Mouse (Mus musculus): ENCODE data around the gene Rfx2. TPM values are rescaled to one million over a fixed set of nuclear protein-coding genes. Genes with fewer than 3 reads are reported as not detected.

Gene Rfx2
- polyA plus RNA-seq, 1 experiment from 2014 or later = 5.4 TPM

GRCm38 (mm10) chr17:56757416-56758123, 73.2 kb downstream of the Rfx2 start, which contains the start of gene Nrtn:
Gene Nrtn, minus strand, starts transcription at chr17:56757530.
- Histone ChIP-seq H3K36me3 (replicated peaks) (no peaks in the 10 kb centered on the region), H3K9ac (peak within 1 kb of the TSS; percentile 41), H3K4me3 (peak within 1 kb of the TSS; percentile 43), H3K4me1 (peaks cover 25% of the 10 kb centered on the region), H3K9me3 (no peaks in the 10 kb centered on the region), H3K27me3 (replicated peaks) (peaks cover 69% of the 10 kb centered on the region), H3K4me2 (peak within 1 kb of the TSS; percentile 91), H3K27ac (no peak within 1 kb of the TSS)
- no peak for ATAC-seq (replicated peaks)
- under 1% methylated on average over 47 of the region's 48 CpGs for WGBS

DNA sequence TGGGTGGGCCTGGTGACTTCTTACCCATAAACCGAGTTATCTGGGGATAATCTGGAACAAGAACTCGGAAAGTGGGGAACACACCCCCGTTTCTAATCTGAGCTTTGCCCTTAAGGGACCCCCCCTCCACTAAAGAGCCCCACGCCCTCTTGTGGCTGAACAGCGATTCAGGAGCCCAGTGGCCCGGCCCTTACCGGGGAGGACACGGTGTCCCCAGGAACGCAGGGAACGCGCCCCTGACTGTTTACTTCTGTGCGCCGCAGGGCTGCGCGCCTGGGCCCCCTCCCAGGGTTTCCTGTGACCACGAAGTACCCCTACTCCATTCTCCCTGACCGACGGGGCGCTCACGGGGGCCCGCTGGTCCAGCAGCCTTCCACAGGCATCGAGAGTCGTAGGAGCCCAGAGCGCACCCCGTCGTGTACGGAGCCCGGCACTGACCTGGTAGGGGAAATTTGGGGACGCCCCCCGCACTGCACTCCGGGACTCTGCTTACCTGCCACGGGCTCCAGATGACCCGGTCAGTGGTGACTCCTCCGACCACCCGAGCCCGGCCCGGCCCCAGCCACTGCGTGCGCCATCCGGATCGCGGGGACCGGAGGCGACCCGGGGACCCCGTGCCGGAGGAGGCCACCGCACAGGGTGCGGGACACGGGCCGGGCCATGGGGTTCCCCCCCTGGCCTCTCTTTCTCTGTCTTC, 74.0 kb downstream of the Rfx2 start:
- peaks cover 22% of the 10 kb centered on the region for H3K4me1 ChIP-seq
- H3K4me3 ChIP-seq = peak overlapping the region; percentile 43
- peak overlapping the region; percentile 91 for H3K4me2 ChIP-seq
- no peaks in the 10 kb centered on the region for H3K9me3 ChIP-seq
- WGBS = 1% methylated on average over 49 of the region's 51 CpGs
- H3K27me3 ChIP-seq (replicated peaks) = peaks cover 75% of the 10 kb centered on the region
- peak overlapping the region; percentile 41 for H3K9ac ChIP-seq
- ATAC-seq (replicated peaks) = no peak
- H3K36me3 ChIP-seq (replicated peaks) = no peaks in the 10 kb centered on the region
- H3K27ac ChIP-seq = no peak overlapping the region

- WGBS = 11% methylated on average over 36 of the region's 36 CpGs
- Histone ChIP-seq H3K9ac (no peak overlapping the region), H3K4me1 (peaks cover 17% of the 10 kb centered on the region), H3K27ac (no peak overlapping the region), H3K9me3 (no peaks in the 10 kb centered on the region), H3K27me3 (replicated peaks) (peaks cover 72% of the 10 kb centered on the region), H3K4me3 (no peak overlapping the region), H3K36me3 (replicated peaks) (no peaks in the 10 kb centered on the region), H3K4me2 (no peak overlapping the region)
- ATAC-seq (replicated peaks) = no peak
Observed at GRCm38 (mm10) chr17:56754271-56755185, 76.3 kb downstream of the Rfx2 start.

- no peaks in the 10 kb centered on the region for H3K9me3 ChIP-seq
- ATAC-seq (replicated peaks) = no peak
- H3K36me3 ChIP-seq (replicated peaks) = no peaks in the 10 kb centered on the region
- peaks cover 17% of the 10 kb centered on the region for H3K4me1 ChIP-seq
- H3K4me3 ChIP-seq = no peak overlapping the region
- 14% methylated on average over 15 of the region's 15 CpGs for WGBS
- H3K27me3 ChIP-seq (replicated peaks) = peaks cover 68% of the 10 kb centered on the region
- no peak overlapping the region for H3K9ac ChIP-seq
- H3K27ac ChIP-seq = no peak overlapping the region
- no peak overlapping the region for H3K4me2 ChIP-seq
Observed at GRCm38 (mm10) chr17:56753452-56753851, 77.4 kb downstream of the Rfx2 start.

DNA sequence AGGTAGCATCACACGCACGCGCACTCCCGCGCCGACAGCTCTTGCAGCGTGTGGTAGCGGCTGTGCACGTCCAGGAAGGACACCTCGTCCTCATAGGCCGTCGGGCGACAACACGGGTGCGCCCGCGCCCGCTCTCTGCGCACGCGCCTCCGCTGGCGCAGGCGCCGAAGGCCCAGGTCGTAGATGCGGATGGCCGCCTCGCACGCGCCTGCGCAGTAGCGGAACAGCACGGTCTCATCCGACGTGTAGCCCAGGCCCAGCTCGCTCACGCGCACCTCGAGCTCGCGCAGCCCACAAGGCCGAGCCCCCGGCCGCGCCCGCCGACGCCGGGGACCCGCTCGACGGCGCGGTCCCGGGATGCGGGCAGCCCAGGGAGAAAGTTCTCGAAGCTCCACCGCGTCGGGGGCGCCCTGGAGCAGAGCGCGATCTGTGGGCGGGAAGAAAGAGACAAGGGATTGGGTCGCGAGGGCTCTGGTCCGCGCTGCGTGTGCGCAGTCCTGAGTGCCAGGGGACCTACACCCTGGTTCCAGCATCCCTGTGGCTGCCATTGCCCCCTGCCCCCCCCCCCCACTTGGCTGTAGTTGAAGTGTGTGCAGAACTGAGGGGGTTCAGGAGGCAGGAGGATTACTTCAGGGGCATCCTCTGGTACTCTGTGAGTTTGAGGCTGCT, 79.3 kb downstream of the Rfx2 start:
- Histone ChIP-seq H3K4me2 (peak overlapping the region; percentile 46), H3K9ac (no peak overlapping the region), H3K36me3 (replicated peaks) (no peaks in the 10 kb centered on the region), H3K4me3 (peak overlapping the region; percentile 36), H3K9me3 (no peaks in the 10 kb centered on the region), H3K4me1 (0 out of 2 replicates have a peak, but pooled peaks cover 4% of the 10 kb centered on the region), H3K27ac (no peak overlapping the region), H3K27me3 (replicated peaks) (peaks cover 49% of the 10 kb centered on the region)
- peak; percentile 82 for ATAC-seq (replicated peaks)
- 23% methylated on average over 71 of the region's 71 CpGs for WGBS

DNA sequence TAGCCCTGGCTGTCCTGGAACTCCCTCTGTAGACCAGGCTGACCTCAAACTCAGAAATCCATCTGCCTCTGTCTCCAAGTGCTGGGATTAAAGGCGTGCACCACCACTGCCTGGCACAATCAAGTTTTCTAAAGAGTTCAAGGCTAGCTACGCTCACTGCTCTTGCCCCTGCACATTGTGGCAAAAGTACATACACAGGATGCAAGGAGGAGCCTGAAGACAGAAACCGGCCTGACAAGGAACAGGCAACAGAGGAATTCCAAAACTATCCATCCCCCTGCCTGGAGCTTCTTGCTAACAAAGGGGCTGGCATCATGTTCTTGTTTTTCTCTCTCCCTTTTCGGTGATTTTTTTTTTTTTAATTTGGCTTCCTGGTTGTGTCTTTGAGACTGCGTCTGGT, 86.6 kb downstream of the Rfx2 start:
- H3K9me3 ChIP-seq = no peaks in the 10 kb centered on the region
- H3K4me3 ChIP-seq = no peak overlapping the region
- H3K27ac ChIP-seq = no peak overlapping the region
- H3K9ac ChIP-seq = no peak overlapping the region
- no peaks in the 10 kb centered on the region for H3K27me3 ChIP-seq (replicated peaks)
- 64% methylated on average over 5 of the region's 5 CpGs for WGBS
- ATAC-seq (replicated peaks) = no peak
- H3K4me1 ChIP-seq = no peaks in the 10 kb centered on the region
- H3K4me2 ChIP-seq = no peak overlapping the region
- H3K36me3 ChIP-seq (replicated peaks) = no peaks in the 10 kb centered on the region

DNA sequence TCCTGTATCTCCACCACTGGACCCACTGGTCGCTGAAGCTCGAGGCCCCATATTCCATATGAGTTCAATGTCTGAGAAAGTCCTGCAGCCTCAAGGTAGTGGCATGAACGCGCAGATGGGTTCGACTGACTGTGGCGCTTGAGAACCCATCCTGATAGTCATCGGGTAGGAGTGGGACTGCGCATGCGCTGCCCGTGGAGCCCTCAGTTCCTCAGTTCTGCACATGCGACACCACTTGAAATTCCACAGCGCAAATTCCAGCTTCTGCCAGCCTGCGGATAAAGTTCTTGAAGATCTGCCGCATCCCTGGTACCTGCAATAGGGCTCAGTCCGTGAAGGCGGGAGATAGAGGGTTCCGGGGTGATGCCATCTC, 90.0 kb downstream of the Rfx2 start:
- Histone ChIP-seq H3K4me2 (no peak overlapping the region), H3K4me3 (no peak overlapping the region), H3K27ac (no peak overlapping the region), H3K36me3 (replicated peaks) (no peaks in the 10 kb centered on the region), H3K9ac (no peak overlapping the region), H3K4me1 (no peaks in the 10 kb centered on the region), H3K9me3 (no peaks in the 10 kb centered on the region), H3K27me3 (replicated peaks) (no peaks in the 10 kb centered on the region)
- 82% methylated on average over 17 of the region's 17 CpGs for WGBS
- no peak for ATAC-seq (replicated peaks)

- ATAC-seq (replicated peaks) = no peak
- Histone ChIP-seq H3K4me1 (no peaks in the 10 kb centered on the region), H3K9me3 (no peaks in the 10 kb centered on the region), H3K27ac (no peak overlapping the region), H3K27me3 (replicated peaks) (no peaks in the 10 kb centered on the region), H3K4me2 (no peak overlapping the region), H3K36me3 (replicated peaks) (no peaks in the 10 kb centered on the region), H3K4me3 (no peak overlapping the region), H3K9ac (no peak overlapping the region)
- 84% methylated on average over 17 of the region's 17 CpGs for WGBS
Observed at GRCm38 (mm10) chr17:56740118-56740787, 90.6 kb downstream of the Rfx2 start.

DNA sequence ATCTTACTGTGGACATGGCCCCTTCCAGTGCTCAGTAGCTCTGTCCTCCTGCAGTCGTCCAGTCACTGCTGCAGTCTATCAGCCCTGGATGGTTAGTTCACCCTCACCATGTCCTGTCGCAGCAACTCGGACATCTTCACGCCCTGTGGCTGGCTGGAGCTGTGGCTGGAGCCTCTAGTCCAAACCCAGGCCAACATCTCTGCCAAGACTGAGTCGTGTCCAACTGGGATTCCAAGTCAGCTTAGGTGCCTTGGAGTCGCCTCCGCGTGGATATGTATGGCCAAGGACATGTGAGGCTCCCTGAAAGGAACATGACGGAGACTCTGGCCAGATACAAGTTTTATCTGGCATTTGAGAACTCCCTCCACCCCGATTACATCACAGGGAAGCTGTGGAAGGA, 92.6 kb downstream of the Rfx2 start:
- no peaks in the 10 kb centered on the region for H3K4me1 ChIP-seq
- 81% methylated on average over 10 of the region's 10 CpGs for WGBS
- no peak overlapping the region for H3K4me3 ChIP-seq
- no peaks in the 10 kb centered on the region for H3K27me3 ChIP-seq (replicated peaks)
- H3K27ac ChIP-seq = no peak overlapping the region
- ATAC-seq (replicated peaks) = no peak
- H3K4me2 ChIP-seq = no peak overlapping the region
- no peaks in the 10 kb centered on the region for H3K9me3 ChIP-seq
- no peak overlapping the region for H3K9ac ChIP-seq
- H3K36me3 ChIP-seq (replicated peaks) = no peaks in the 10 kb centered on the region

GRCm38 (mm10) chr17:56736534-56736933, 94.3 kb downstream of the Rfx2 start:
- H3K27ac ChIP-seq = no peak overlapping the region
- no peak overlapping the region for H3K9ac ChIP-seq
- no peaks in the 10 kb centered on the region for H3K27me3 ChIP-seq (replicated peaks)
- H3K4me1 ChIP-seq = no peaks in the 10 kb centered on the region
- H3K9me3 ChIP-seq = no peaks in the 10 kb centered on the region
- H3K4me3 ChIP-seq = no peak overlapping the region
- H3K36me3 ChIP-seq (replicated peaks) = no peaks in the 10 kb centered on the region
- ATAC-seq (replicated peaks) = no peak
- H3K4me2 ChIP-seq = no peak overlapping the region
- whole genome bisulfite sequencing = 53% methylated on average over 8 of the region's 8 CpGs

DNA sequence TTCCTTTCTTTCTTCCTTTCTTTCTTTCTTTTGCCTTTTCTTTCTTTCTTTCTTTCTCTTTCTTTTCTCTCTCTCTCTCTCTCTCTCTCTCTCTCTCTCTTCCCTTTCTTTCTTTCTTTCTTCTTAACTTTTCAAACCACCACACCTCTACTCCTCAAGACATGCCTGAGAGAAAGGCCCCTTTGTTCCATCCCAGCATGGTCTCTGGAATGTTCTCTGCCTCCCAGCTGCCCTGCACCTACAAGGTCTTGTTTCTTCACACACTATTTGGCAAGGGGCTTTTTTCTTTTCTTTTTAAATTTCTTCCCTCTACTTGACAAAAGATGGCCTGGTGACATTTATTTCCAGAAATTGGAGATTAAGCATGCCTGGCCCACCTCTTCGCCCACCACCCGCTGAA, 101.2 kb downstream of the Rfx2 start:
- Histone ChIP-seq H3K4me2 (no peak overlapping the region), H3K4me1 (no peaks in the 10 kb centered on the region), H3K9me3 (no peaks in the 10 kb centered on the region), H3K36me3 (replicated peaks) (0 out of 2 replicates have a peak, but pooled peaks cover 3% of the 10 kb centered on the region), H3K9ac (no peak overlapping the region), H3K27me3 (replicated peaks) (no peaks in the 10 kb centered on the region), H3K27ac (no peak overlapping the region), H3K4me3 (no peak overlapping the region)
- 51% methylated on average over 2 of the region's 2 CpGs for WGBS
- ATAC-seq (replicated peaks) = no peak

Measured in midbrain, embryonic 15.5 days (tissue).